23 mouse cellular contexts compared by ENCODE assay signal in the genomic region with DNA sequence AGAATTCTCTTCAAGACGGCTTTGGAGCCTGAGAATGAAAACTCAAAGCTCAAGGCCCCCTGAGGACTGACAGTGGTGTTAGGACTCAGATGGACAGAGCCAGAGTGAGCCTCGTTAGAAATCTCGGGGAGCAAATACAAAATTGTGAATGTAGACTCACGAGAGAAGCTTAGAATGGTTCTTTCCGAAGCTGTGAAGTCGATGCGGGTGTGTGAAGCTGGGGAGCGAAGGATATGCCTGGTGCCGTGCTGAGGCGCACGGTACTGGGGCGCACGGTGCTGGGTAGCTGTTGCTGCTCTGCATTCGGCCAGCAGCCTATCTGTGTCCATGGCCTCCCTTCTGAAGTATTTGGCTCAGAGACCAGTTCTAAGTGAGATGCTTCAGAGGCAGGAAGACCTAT. TPM values are rescaled to one million over a fixed set of nuclear protein-coding genes. Genes with fewer than 3 reads are reported as not detected.
DNase-seq lines count a peak whose midpoint lies in the region; ATAC-seq lines count a peak whose summit lies in the region.
"Had no signal": no experiment of that assay in that cellular context is flagged by ENCODE, and none has a peak within 500 bp of the region (broad histone marks: within the 10 kb centered on the region; RNA-seq: fewer than 3 reads in every experiment).

No protein-coding gene starts in this region.

- no peak for DNase-seq in frontal cortex, postnatal 14 days (ENCODE audit: low spot score in 2 of 2)
- peak; percentile 62 for DNase-seq in heart, adult 11 months
- no peak for DNase-seq in heart, postnatal 14 days
- DNase-seq: adrenal gland, adult 2 months; adrenal gland, adult 8-10 months; adrenal gland, postnatal 10 days; adrenal gland, postnatal 14 days; adrenal gland, postnatal 25 days; adrenal gland, postnatal 36 days; B cell, adult 2 months; cerebellum, adult 11 months; cerebellum, adult 11-12 months; cerebellum, adult 18-20 months had no signal

- ATAC-seq in frontal cortex, adult (ENCODE audit: low TSS enrichment), result peak; percentile 55; the same call in 1 of the 2 replicates
- ATAC-seq: activated CD4-positive, CD25-positive, alpha-beta regulatory T cell, adult 4 months; CD4-positive, CD25-positive, alpha-beta regulatory T cell, adult 4 months; Patski had no signal

- intact Hi-C loops in heart, postnatal 14 days (cut with DNase I), result no loop called here

RNA-seq across cellular contexts. Expression of gene Sptssb, which starts 11.4 kb away (rescaled TPM):
- not detected for total RNA-seq in heart, postnatal 14 days (2021)
- total RNA-seq: adrenal gland, adult 18-20 months; adrenal gland, adult 2 months; adrenal gland, adult 8-10 months; adrenal gland, postnatal 10 days; adrenal gland, postnatal 14 days; adrenal gland, postnatal 25 days; adrenal gland, postnatal 36 days; adrenal gland, postnatal 4 days; CH12.LX; ES-E14; G1E; MEL had no signal
